Mouse (Mus musculus) ES-E14 (cell line): Measurements from ENCODE around the gene Gmpr.

Experiments used
- CHD2 ChIP-seq: IDR thresholded peaks from 2 replicates; pipeline ENCODE4 v1.6.1; 2014; ENCODE audit warnings: mild to moderate bottlenecking, low read depth, low read length, inconsistent platforms
- MAFK ChIP-seq: IDR thresholded peaks from 2 replicates; pipeline ENCODE4 v1.6.1; 2014; ENCODE audit warnings: mild to moderate bottlenecking, low read depth, low read length, inconsistent platforms; ENCODE audit not compliant: insufficient read depth
- ZC3H11A ChIP-seq: IDR thresholded peaks from 2 replicates; pipeline ENCODE4 v1.6.1; 2012; ENCODE audit warnings: low read depth, mild to moderate bottlenecking, inconsistent platforms, low read length, borderline replicate concordance
- ZNF384 ChIP-seq: IDR thresholded peaks from 2 replicates; pipeline ENCODE4 v1.6.1; 2012; ENCODE audit warnings: low read depth, low read length, inconsistent platforms

- no peak for TF ChIP-seq ZC3H11A
- no peak for TF ChIP-seq ZNF384
- TF ChIP-seq CHD2: no peak
- peak; percentile 87 for TF ChIP-seq MAFK
Observed at GRCm38 (mm10) chr13:45583061-45583460, 75.8 kb downstream of the Gmpr start.
